Mouse (Mus musculus) layer of hippocampus, adult 9-10 months (tissue): ENCODE measurements at regions not wholly inside any gene's neighbourhood (a gene's known extent, or its start where the extent isn't known, plus 50 kb on each side); places are given as distances from the start of the nearest gene placed in this dataset.

Experiments
- DNase-seq: peaks from one replicate; pipeline ENCODE4 v3.0.0; 2022; ENCODE audit warnings: low spot score

DNA sequence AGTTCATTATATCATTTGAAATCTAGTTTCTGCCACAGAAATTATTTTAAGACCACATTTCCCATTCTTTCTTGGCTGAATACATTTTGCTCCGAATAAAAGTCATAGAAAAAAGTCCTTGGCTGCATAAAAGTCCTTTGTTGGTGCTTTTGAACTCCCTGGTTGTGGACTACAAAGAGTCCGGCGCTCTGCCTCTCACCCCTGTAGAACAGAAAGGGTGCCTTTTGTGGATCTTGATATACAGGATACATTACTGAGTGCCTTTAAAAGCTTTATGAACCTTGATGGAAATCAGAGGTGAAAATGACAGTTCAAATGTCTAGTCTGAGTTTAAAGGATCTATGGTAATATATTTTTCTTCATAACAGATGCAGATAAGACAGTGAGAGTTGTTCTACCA lies 355.5 kb downstream of the Anxa1 start:
- DNase-seq: no peak

DNA sequence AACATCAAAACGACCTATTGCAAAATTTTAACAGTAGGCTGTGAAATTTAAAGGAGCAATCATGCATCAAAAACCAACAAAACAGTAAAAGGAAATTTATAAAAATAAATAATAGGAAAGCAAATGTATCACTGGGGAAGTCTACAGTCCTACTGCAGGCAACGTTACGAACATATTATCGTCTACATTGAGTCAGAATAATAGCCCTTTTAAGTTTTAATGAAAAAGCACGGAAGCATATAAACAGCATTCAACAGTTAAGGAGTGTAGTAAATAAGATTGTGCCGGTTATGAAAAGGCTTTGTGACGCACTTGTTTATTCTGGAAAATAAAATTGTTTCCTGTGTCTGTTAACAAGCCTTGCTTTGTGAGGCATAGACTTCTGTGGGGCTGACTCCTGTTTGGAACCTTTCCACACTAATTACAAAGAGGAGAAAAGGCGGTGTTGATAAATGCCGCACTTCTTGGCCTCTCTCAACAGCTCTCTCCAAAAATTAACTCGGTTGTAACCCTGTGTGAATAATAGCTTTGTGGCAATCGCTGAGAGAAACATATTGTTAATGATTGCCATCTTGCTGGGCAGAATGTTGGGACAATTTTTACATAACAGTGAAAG lies 363.0 kb downstream of the Anxa1 start:
- no peak for DNase-seq

DNA sequence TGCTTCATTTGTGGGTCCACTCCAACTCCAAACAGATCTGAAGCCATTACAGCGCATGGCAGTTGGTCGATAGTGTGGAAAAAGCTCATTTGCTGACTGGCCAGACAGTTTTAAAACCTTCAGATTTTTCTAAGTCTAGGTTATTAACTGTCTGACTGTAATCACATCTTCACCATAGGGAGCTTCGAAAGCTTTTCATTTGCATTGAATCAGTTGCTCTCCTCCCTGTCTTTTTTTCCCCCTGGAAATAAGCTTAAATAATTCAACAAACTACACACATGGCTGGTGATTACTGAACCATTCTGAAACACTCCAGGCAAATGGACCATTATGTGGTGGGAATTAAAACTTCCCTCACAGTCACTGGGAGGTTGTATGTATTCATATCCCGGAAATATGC lies 376.6 kb downstream of the Anxa1 start:
- DNase-seq: no peak

DNA sequence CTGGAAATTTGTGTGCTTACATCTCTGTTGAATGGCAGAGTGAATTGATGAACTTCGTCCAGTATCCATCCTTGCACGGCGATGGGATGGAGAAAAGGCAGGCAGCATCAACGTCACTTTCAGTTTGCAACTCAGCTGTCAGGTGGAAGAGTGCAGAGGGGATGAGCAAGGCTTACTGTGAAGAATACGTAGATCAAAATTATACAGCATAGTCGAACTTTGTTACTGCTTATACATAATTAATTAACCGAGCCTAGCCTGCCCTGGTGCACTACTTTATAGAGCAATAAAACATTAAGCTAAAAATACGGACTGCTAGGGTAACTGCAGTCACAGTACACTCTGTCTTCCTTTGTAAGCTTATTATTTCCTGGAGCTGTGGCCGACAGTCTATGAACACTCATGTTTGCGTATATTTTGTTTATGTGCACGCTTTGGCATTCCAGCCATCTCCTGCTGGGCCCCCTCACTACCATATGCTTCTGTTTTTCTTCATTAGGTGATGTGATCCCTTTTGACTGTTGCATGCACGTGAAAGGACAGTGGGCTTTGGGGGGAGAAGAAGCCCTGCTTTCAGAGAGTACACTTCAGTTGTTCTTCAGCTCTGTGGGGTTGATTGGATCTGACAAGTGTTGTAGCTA lies 380.8 kb downstream of the Anxa1 start:
- no peak for DNase-seq

DNA sequence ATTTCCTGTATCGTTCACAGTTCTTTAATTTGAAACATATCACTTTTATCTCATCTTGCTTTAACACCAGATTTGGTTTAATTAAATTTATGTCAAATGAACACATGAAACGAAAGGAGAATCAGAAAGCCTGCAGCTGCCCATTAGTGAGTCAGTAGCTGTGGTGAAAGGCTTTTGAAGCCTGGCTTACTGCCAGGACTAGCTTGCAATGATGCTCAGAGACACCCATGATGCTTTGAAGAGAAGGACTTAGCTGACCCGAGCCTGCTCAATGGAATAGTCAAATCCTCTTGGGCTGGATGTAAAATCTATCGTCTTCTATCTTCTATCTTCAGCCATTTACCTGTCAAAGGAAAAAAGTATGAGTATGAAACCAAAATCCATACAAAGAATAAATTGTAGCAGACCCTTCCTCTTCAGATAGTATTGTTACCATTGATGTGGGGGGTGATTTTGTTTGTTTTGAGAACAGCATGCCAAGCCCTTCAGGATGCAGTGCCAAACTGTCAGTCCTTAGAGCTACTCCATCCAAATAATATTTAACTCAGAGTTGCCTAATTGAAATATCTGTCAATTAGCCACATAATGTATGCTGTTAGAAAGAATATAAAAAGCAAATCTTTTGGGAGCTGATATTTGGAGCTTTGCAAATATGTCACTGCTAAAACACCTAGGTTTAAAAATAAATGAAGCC lies 384.7 kb downstream of the Anxa1 start:
- no peak for DNase-seq

DNA sequence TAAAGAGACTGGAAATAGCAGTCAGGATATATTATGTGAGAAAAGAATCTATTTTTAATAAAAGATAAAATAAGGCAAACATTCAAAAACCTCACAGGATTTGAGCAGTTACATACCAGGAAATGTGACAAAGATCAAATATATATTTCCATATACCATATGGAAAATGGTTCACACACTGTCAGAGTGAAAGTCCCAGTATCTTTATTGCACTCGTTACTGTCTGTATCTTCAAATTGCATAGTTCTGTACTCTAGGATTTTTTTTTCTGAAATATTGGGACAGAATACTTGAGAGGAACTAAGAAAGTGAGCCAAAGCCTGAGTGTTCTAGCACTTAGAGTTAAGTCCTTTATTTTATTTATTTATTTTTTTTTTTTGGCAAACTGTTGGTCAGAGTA lies 403.5 kb downstream of the Anxa1 start:
- DNase-seq: no peak

DNA sequence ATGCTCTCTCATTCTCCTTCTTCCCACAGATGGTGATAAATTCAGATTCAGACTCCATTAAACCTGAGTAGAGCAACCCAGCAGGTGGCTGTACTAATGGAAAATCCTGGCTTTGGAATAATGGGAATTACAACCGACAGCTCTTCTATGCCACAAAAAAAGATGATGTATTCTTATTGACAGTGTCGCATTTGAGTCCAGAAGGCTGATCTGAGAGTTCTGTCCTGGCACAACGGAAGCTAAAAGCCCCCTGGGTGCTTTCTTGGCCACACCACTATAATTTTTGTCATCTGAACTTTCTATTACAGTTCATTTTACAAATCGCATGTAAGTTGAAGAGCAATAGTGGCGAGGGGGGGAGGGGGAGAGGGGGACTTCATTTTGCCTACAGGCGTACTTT lies 411.9 kb downstream of the Anxa1 start:
- DNase-seq: no peak

DNA sequence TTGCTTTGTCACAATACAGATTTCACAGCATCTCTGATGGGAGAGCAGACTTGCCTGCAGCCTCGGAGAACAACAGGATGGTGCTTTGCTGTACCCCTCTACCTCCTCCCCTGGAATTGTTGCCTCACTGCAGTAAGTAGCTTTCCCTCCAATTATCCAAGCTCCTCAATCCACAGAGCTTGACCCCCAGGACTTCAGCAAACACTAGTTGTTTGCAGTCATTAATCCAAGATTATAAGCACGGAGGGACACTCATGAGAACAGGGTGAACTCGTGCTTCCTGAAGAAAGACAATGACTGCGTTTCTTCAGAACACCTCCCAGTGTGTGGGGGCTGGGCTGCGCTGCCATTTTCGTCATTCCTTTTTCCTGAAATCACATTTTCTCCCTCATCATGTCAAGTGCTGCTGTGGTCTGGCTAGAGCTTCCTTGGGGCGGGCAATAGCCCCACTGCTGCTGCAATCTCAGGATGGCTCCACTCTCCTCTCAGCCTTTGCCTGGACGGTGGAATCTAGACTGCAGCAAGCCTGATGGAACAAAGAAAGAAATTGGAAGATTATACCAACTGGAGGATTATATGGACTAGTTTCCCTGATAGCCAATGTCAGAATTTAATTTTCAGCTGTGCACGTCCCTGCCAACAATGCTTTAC lies 413.0 kb downstream of the Anxa1 start:
- no peak for DNase-seq

DNA sequence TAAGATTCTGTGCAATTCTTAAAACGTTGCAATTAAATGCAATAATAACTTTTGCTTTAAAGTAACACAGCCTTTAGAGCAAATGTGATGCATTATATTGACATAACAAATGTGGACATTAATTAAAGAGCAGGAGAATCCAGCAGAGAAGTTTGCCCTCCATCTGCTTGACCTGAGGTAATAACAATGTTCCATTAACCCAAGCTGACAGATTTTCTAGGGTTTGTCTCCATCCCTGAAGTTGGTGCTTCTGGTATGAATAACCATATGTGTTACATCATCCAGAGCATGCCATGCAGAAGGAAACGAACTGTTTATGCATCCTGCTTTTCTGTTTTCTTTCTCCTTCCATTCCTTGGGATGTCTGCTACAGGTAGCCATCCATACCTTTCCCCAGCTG lies 414.0 kb downstream of the Anxa1 start:
- no peak for DNase-seq

DNA sequence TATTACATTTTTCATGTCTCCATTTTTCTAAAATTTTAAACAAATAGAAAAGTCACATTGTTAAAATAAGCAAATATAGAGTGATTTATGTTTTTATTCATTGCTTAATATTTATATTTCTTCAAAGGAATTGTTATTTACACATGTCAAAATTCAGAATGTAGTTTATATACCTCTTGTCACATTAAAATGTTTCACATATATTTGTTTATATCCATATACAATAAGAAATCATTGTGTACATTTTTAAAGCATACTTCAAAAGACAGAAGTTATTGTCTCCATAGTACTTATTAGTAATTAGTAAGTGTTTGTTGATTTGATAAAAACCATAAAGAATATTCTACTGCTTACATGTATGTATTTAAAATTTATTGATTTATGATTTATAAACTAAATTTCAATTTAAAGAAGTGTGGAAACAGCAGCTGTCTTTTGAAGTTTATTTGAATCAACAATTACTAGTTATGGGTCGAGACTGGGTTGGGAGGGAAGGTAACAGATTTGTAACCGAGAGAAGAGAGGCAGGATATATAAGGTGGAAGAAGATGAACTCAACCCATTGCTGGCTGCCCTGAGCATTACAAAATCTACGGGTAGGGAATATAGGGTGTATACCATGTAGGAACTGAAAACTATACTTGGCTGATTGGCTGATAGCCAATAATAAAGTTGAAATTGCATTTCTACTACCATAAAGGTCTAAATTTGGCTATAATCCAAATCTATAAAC lies 420.8 kb downstream of the Anxa1 start:
- no peak for DNase-seq

DNA sequence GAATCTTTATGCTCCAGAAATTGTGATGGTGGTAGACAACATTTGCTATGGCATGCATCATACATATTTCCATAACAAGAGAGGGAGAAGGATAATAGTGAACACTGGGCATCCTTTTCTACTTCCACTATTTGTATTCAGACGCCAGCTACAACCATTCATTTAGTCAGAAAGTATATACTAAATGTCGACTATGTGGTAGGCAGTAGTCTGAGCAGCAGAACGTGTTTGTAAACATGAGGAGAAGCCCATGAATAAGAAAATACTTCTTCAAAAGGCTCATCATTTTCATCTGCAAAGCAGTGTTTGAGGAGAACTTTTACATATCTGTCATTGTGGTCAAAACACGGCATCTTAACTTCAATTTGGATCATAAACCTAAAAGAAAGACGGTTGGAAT lies 421.4 kb downstream of the Anxa1 start:
- DNase-seq: no peak

DNA sequence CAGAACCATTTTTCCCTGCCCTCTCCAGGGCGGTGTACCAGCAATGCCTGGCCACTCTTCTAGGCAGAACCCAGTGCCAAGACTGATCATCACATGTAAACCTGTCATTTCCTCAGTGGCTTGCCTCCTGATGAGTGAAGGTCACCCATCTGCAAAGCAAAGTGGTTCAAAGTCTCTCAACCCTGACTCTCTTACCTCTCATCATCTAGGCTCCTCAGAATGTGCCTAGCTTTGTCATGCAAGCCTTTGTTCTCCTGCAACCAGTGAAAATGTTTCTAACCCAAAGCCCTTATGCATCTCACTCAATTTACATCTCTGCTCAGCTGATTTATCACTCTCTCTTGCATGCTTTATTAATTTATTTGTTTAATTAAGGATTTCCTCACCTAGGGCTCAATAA lies 445.5 kb downstream of the Anxa1 start:
- DNase-seq: no peak

DNA sequence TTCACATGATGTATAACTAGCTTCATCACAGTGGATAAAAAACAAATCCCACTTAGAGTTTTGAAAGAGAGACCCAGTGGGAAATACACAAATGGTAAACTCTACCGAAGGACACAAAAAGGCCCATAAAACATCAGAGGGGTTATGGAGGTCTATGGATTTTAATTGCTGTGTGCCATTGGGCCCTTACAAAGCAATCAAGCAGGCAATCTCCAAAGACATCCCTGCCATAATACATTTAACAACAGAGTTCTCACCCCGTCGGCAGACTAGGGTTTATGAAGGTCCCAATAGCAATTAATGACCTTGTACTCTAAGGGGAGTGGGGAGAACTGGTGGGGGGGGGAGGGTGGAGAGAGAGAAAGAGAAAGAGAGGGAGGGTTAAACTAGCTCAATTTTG lies 448.0 kb downstream of the Anxa1 start:
- no peak for DNase-seq

DNA sequence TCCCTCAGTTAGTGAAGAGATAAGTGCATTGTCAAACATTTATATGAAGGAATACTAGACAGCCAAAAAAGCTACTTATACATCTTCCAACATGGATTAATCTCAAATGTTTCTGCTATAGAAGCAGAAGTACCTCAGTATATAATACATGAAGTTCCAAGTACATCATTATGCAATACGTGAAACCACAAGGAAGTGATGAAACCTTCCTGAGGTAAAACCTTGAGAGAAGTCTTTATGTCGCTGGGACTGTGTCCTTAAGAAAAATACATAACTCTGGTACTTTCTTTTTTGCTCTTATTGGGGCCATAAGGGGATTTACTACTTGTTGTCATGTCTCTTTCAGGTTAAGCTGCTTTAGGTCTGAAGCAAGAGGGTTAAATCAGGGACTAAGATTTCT lies 469.6 kb downstream of the Anxa1 start:
- DNase-seq: no peak

DNA sequence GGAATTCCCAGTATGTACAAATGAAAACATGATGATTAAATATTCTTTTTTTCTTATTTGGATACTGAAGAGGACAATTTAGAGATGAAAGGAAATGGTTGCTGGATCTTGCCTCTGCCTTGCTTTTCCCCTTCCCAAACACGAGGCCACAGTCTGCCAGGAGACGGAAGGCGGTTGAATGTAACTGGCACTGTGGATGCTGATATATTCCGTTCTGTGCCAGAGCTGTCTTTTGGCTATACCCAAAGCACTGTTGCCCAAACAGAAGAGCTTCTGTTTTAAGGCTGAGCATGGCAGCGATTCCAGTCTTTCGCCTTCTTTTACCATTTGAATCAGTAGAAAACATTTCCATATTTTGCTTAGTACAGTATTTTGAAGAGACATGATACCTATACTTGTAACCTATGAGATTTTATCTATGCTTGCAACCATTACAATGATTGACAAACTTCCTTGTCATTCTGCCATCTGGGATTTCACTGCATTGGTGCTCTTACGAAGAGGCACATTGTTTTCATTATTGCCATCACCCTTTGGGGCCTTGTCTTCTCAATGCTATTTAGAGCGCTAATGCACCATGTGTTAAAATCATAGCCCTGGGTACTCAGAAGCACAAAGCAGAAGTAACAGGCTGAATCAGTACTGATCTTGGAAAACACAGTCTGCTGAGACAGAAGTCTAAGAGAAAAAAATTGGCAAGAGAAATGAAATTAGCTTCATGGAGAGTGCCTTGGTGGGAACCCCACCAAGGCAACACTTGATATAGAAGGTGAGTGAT lies 504.6 kb downstream of the Anxa1 start:
- peak; percentile 9 for DNase-seq

DNA sequence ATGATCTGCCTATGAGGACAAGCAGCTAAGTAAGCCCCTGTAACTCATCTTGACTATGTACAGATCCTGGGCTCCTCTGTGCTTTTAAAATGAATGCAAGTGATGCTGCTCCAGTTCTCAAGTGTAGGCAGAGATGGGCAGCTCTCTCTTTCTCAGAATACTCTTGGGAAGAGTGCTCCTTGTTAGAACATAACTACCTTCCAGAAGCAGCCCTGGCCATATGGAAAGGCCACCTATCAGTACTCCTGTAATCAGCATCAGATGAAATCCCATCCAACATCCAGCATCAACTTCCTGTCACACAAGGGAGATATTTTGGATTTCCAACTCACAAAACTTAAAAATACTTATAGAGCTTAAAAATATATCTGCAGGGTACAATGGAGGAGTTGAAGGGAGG lies 509.8 kb downstream of the Anxa1 start:
- DNase-seq: no peak

DNA sequence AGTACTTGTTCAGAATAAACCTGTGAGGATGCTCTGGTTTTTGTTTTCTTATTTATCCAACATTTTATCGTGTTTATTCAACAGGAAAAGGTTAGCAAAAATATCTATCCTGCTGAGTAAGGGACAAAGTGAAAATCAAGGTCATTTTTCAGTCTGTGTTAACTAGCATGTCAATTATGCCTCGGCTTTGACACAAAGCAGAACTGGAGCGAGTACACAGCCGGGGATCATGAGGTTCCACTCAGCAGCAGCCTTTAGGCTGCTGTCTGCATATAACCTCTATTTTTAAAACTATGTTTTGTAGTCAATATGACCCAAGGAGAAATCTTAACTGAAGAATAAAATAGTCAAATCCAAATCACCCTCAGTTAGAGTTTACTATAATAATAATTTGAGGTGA lies 542.6 kb downstream of the Anxa1 start:
- DNase-seq: no peak

DNA sequence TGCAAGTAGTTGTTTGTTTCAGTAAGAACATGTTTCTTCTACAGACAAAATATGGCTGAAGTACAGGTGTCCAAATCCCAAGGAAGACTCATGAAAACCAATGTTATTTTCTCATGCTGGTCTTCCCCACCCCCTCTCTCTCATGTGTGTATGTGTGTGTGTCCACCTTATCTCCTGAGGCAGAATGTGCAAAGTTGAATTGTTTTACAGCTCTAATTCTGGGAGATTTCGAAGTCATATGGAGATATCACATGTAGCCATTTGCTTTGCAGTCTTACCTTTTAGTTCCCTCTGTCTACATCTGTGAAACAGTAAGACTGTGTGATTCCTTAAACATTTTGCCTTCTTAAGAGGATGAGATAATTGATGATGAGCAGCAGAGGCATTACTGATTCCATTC lies 582.8 kb downstream of the Anxa1 start:
- DNase-seq: no peak

DNA sequence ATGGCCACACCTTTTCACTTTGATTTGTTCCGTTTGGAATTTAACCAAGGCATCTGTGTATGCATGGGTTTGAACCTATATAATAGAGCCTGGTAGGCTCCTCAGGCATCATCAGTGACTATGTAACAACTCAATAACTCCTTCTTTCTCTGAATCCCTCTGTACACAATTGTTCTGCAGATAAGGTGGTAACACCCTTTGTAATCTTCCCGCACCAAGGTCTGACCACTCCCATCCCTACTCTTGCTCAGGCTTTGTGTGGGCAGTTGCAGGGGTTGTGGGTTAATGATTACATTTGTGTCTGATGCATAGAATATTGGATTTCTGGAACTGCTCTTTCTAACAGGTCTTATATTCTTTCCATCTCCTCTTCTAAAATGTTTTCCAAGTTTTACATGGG lies 596.9 kb downstream of the Anxa1 start:
- DNase-seq: no peak

DNA sequence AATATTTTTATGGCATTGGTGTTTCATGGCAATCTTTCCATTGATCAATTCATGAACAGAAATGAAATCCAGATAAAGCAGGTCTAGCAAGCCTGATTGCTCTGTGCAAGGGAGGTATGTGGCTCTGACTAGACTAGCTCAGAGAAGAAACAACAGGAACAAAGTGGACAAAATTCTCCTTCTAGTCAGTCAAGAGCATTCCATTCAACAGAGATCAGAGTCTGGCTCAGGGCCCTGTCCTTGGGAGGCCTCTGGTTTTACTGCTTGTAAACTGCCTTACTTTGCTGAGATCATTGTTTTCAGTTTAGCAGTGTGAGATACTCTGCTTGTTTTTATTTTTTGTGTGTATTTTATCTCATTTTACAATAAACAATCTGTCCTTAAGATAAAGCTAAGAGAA lies 607.2 kb downstream of the Anxa1 start:
- DNase-seq: no peak

DNA sequence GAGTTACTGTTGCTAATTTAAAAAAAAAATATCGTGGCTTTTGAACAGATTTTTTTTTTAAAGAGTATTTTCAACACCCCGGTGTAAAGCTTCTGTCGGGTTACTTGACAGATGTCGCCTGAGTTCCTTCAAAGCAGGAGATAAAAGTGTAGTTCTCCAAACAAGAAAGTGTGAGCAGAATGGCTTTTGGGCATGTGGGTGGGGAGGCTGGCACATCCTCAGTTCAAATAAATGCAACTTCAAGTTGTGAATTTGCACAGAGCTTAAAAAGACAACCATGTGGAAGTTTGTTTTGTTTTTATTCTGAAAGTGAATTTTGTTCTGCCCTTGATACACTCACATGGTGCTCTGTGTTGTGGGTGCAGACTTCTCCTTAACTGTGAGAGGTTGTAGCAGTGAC lies 612.9 kb downstream of the Anxa1 start:
- peak; percentile 4 for DNase-seq

DNA sequence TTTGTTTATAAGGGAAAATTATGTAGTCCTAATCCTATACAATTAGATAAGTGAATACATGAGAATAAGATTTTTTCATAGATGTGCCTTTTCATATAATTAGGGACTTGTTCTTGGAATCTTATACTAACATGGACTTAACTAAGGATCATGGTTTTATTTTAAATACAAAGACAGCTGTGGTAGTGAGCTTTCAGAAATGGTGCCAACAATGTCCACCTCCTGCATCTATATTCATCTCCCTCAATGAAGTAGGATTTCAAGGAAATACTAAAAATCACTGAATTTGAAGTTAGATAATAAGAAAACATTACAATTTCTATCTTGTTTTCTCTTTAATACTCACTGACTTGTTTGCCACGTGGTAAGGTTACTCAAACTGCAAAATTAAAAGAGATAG lies 619.8 kb downstream of the Anxa1 start:
- no peak for DNase-seq
